Mouse (Mus musculus) lung, embryonic 14.5 days (tissue): Measurements from ENCODE around the gene Aprt. TPM values are rescaled to one million over a fixed set of nuclear protein-coding genes. Genes with fewer than 3 reads are reported as not detected.

Experiments
- ATAC-seq: fragments of 200-750 bp; cut with Nextera tagmentation; 2 replicates; pipeline ENCODE4 v1.8.0; 2017; ENCODE audit warnings: mild to moderate bottlenecking, moderate TSS enrichment, moderate library complexity; ENCODE audit not compliant: insufficient read depth
- DNase-seq: peaks from one replicate; pipeline ENCODE4 v3.0.0-alpha.2; 2015
- H3K27ac ChIP-seq: fragments of 300-500 bp; sonication (generic); 2 replicates; pipeline ENCODE4 v1.5.1; 2014; ENCODE audit warnings: low read depth, mild to moderate bottlenecking, moderate library complexity
- H3K27me3 ChIP-seq: fragments of 300-500 bp; sonication (generic); 2 replicates; pipeline ENCODE4 v1.6.1; 2014; ENCODE audit warnings: low read length, control low read depth; ENCODE audit not compliant: insufficient read depth
- H3K36me3 ChIP-seq: fragments of 300-500 bp; sonication (generic); 2 replicates; pipeline ENCODE4 v1.6.1; 2014; ENCODE audit warnings: control low read depth; ENCODE audit not compliant: insufficient read depth
- H3K4me1 ChIP-seq: fragments of 300-500 bp; sonication (generic); 2 replicates; pipeline ENCODE4 v1.6.1; 2014; ENCODE audit warnings: antibody characterized with exemption, control low read depth; ENCODE audit not compliant: insufficient read depth
- H3K4me2 ChIP-seq: fragments of 300-500 bp; sonication (generic); 2 replicates; pipeline ENCODE4 v1.6.1; 2014; ENCODE audit warnings: mild to moderate bottlenecking
- H3K4me3 ChIP-seq: fragments of 300-500 bp; sonication (generic); 2 replicates; pipeline ENCODE4 v1.5.1; 2014; ENCODE audit warnings: low read depth, low read length
- H3K9ac ChIP-seq: fragments of 300-500 bp; sonication (generic); 2 replicates; pipeline ENCODE4 v1.6.1; 2014
- H3K9me3 ChIP-seq: fragments of 300-500 bp; sonication (generic); 2 replicates; pipeline ENCODE4 v1.6.1; 2016; ENCODE audit warnings: low read depth, low read length, control low read depth
- CTCF ChIP-seq: IDR thresholded peaks from 2 replicates; pipeline ENCODE4 v1.5.1; 2016; ENCODE audit warnings: antibody characterized with exemption, low read depth
- WGBS: fragments of 180-500 bp; shearing (Covaris S2); extraction: QIAGEN DNeasy Blood & Tissue Kit; methylation state at CpG from one replicate; pipeline ENCODE4 v1.1.7; 2014; 5-methylcytosine and 5-hydroxymethylcytosine counted together
- polyA plus RNA-seq: library from polyadenylated mRNA; unstranded; fragments of >200 nt; fragmentation: Nextera tagmentation; extraction: Ambion mirVana; gene quantifications from 2 replicates; pipeline ENCODE4 v1.2.1, GENCODE M21; 2014

The Aprt gene
- polyA plus RNA-seq, 1 experiment from 2014 or later = 366 TPM

DNA sequence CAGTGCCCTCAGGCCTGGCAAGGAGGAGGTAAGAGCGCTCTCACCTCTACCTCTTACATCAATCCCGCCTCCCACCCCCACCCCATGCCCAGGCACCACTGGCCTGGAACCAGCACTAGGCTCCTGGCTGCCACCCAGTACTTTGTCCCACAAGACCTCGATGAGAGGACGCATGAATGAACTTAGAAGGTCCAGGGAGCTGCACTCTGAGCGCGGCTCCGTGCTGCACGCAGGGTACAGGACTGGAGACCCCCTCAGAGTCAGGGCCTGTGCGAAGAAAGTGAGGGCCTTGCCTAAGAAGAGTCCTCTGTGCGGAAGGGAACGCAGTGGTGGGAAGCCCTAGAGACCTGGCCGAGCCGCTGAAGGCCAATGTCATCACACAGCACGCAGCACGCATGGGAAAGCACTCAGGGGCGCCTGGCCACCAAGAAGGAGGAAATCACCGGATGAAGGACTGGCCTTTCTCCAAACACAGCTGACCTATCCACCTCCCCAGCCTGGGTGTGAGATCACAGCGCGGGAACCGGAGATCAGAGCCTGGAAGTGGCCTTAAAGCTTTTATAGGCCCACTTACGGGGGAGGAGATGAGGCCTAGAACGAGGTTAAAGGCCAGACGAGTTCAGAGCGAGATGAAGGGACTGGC lies 29.8 kb downstream of the Aprt start:
- H3K9ac ChIP-seq = peak overlapping the region; percentile 44
- TF ChIP-seq CTCF = no peak
- H3K4me1 ChIP-seq = peaks cover 18% of the 10 kb centered on the region
- H3K9me3 ChIP-seq = no peaks in the 10 kb centered on the region
- DNase-seq (peak; percentile 74), ATAC-seq (no peak)
- peak overlapping the region; percentile 19 for H3K4me3 ChIP-seq
- peak overlapping the region; percentile 93 for H3K4me2 ChIP-seq
- 41% methylated on average over 24 of the region's 24 CpGs for WGBS
- no peaks in the 10 kb centered on the region for H3K27me3 ChIP-seq
- H3K27ac ChIP-seq = peak overlapping the region; percentile 69
- peaks cover 22% of the 10 kb centered on the region; the same call in 1 of the 2 replicates for H3K36me3 ChIP-seq

DNA sequence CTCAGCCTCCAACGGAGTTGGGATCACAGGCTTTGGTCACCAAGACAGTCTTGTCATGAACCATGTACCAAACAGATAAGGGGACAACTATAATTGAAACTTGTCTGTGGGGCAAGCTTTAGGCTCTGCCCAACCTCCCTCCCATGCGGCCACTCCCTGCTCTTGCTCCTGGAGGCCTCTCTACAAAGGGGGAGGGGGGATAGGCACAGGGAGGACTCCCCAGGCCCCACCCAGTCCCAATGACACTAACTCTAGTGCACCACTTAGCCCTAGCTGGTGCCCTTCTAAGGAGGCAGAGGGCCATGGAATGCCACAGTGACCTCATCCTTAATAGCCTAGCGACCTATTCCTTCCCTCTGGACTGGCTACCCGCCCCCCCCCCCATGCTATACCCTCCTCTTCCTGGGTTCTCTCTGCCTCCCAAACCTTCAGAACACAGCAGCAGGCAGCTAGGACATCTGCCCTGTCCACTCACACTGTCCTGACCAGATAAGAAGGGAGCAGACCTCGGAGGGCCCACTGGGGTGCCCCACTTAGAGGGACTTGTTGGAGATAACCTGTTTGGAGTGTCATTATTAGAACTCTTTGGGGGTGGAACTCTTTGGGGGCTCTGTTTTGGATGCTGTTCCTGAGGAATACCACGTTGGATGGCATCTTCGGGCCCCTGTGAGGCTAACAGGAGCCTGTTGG lies 30.5 kb downstream of the Aprt start:
- no peak for TF ChIP-seq CTCF
- Histone ChIP-seq H3K9me3 (no peaks in the 10 kb centered on the region), H3K4me3 (no peak overlapping the region; the same call in 1 of the 2 replicates), H3K4me2 (peak overlapping the region; percentile 93), H3K36me3 (peaks cover 22% of the 10 kb centered on the region; the same call in 1 of the 2 replicates), H3K27me3 (no peaks in the 10 kb centered on the region), H3K4me1 (peaks cover 18% of the 10 kb centered on the region), H3K9ac (peak overlapping the region; percentile 44; the same call in 1 of the 2 replicates), H3K27ac (peak overlapping the region; percentile 69)
- 74% methylated on average over 7 of the region's 7 CpGs for WGBS
- DNase-seq (no peak), ATAC-seq (no peak)

DNA sequence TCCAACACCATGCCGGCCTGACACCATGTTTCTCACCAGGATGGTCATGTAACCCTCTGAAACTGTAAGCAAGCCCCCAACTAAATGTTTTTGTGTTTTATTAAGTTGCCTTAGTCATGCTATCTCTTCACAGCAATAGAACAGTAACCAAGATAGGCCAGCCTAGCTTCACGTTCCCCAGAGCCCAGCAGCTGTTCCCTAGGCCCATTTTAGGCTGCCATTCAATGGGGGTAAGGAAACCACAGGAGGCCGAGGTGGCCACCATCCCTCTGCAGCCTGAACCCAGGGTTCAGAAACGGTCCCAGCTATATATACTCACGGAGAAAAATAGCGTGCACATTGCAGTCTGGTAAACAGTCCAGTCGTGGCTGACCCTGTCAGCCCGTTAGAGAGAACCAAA lies 32.6 kb downstream of the Aprt start:
- no peak for TF ChIP-seq CTCF
- Histone ChIP-seq H3K9ac (no peak overlapping the region), H3K4me2 (no peak overlapping the region), H3K27ac (no peak overlapping the region), H3K4me3 (no peak overlapping the region), H3K9me3 (no peaks in the 10 kb centered on the region), H3K36me3 (peaks cover 29% of the 10 kb centered on the region; the same call in 1 of the 2 replicates), H3K4me1 (peaks cover 18% of the 10 kb centered on the region), H3K27me3 (no peaks in the 10 kb centered on the region)
- ATAC-seq (no peak), DNase-seq (no peak)
- 88% methylated on average over 8 of the region's 8 CpGs for WGBS

DNA sequence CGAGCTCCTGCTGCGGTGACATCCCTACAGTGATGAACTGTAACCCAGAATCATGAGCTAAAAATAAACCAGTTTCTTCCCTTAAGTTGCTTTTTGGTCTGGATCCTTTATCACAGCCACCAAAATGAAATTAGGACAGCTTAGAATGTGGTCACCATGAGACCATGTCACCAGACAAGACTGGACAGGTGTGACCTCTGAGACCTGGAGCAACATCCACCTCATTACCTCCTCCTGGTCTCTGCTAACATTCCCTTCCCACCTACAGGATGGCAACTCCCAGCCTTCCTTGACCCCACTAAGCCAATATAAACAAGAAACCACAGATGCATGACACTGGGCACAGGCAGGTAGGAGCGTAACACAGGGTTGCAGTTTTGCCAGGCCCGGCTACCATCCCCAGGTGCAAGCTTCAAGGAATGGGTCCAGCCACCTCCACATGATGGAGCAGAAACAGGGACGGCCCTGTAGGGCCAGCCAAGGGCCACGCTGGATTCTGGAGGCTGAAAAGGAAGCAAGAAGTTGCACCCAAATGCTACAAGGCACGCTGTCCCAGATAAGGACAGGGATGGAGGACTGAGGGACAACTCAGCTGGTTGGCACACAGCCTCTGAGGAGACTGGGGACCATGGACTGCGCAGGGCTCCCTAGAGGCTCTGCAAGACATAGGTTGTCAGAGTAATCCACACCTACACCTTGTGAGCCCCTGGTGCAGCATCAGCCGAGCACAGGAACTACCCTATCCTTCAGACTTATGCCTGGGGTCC lies 38.2 kb downstream of the Aprt start:
- no peak for TF ChIP-seq CTCF
- peaks cover 19% of the 10 kb centered on the region; the same call in 1 of the 2 replicates for H3K36me3 ChIP-seq
- no peaks in the 10 kb centered on the region for H3K9me3 ChIP-seq
- H3K9ac ChIP-seq = no peak overlapping the region
- ATAC-seq = no peak
- no peak overlapping the region for H3K4me3 ChIP-seq
- no peak for DNase-seq
- H3K27ac ChIP-seq = peak overlapping the region; percentile 93
- WGBS = 89% methylated on average over 9 of the region's 9 CpGs
- H3K4me1 ChIP-seq = peaks cover 20% of the 10 kb centered on the region
- no peak overlapping the region for H3K4me2 ChIP-seq
- no peaks in the 10 kb centered on the region for H3K27me3 ChIP-seq

DNA sequence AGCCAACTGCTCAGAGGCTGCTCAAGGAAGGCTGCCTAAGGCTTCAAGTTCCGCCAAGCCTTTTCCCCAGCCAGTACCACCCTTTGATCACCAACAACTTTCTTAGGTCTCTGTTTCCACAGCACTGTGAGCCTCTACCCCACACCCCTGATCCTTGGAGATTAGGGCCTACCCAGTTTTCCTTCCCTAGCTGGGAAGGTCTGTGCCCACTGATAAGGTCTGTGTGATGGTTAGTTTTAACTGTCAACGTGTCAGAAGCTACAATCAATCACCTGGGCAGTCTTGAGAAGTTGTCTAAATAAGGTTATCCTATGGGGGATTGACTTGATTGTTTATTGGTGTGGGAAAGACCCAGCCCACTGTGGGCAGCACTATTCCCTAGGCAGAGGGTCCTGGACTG lies 38.9 kb downstream of the Aprt start:
- Histone ChIP-seq H3K36me3 (peaks cover 12% of the 10 kb centered on the region; the same call in 1 of the 2 replicates), H3K4me1 (peaks cover 20% of the 10 kb centered on the region), H3K9ac (no peak overlapping the region), H3K4me3 (no peak overlapping the region), H3K4me2 (no peak overlapping the region; the same call in 1 of the 2 replicates), H3K27me3 (no peaks in the 10 kb centered on the region), H3K9me3 (no peaks in the 10 kb centered on the region), H3K27ac (peak overlapping the region; percentile 93)
- ATAC-seq = 0 out of 2 replicates have a peak, but pooled peaks have one; percentile 14
- DNase-seq = no peak
- 50% methylated on average over 2 of the region's 2 CpGs for WGBS
- TF ChIP-seq CTCF = no peak

DNA sequence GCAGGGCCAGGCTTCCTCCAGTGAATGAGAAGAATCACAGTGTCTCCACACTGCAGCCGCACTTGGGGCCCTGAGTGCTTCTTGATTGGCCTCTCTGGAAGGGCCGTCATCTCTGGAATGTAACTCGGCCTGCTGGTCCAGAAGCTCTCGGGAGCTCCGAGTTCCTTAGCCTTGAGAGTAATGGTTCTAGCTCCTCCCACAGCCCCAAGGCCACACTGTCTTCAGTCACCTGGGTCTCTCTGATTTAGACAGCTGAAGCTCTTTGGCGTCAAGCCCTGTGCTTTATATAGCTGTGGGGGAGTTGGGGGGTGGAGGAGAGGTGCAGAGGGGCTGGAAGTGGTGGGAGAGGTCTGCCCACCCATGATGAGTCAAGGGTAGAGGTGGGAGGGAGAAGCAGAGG lies 39.7 kb downstream of the Aprt start:
- 8% methylated on average over 6 of the region's 6 CpGs for WGBS
- Histone ChIP-seq H3K4me2 (peak overlapping the region; percentile 36), H3K27ac (peak overlapping the region; percentile 93), H3K36me3 (peaks cover 6% of the 10 kb centered on the region; the same call in 1 of the 2 replicates), H3K9me3 (no peaks in the 10 kb centered on the region), H3K9ac (0 out of 2 replicates have a peak overlapping the region, but pooled peaks have one; percentile 13), H3K27me3 (no peaks in the 10 kb centered on the region), H3K4me3 (no peak overlapping the region), H3K4me1 (peaks cover 20% of the 10 kb centered on the region)
- ATAC-seq (peak; percentile 86), DNase-seq (peak; percentile 88)
- no peak for TF ChIP-seq CTCF
